Mouse (Mus musculus) mouse embryonic stem cell (cell line): ENCODE results near the gene Itgb1.

Source experiments
- in situ Hi-C, 2 experiments: fragments of 300-500 bp; cut with MboI; formaldehyde crosslinking; loops; 1 replicate in 1 of 2; 3 replicates in 1 of 2; pipeline ENCODE4 v1.14.3; 2019 to 2020; ENCODE audit warnings: low sequenced_read_pairs in 2 of 2, low pct_unique_long_range_greater_than_20kb in 1 of 2, mixed read lengths in 1 of 2; ENCODE audit not compliant: unreplicated experiment in 1 of 2

Gene Itgb1

GRCm38 (mm10) chr8:128679909-128680308 is 5.5 kb upstream of the Itgb1 start:
- in situ Hi-C loops: no loop called here

GRCm38 (mm10) chr8:128680548-128681325 is 4.7 kb upstream of the Itgb1 start:
- in situ Hi-C loops: no loop called here

GRCm38 (mm10) chr8:128681970-128682369 is 3.5 kb upstream of the Itgb1 start:
- in situ Hi-C loops: no loop called here

GRCm38 (mm10) chr8:128684609-128685506 is 596 bp upstream of the Itgb1 start:
- in situ Hi-C loops: no loop called here

GRCm38 (mm10) chr8:128686429-128686990 is 1.1 kb downstream of the Itgb1 start:
- in situ Hi-C loops: no loop called here

GRCm38 (mm10) chr8:128688679-128689078 is 3.2 kb downstream of the Itgb1 start:
- in situ Hi-C loops: no loop called here

GRCm38 (mm10) chr8:128690056-128690455 is 4.6 kb downstream of the Itgb1 start:
- in situ Hi-C loops: no loop called here

GRCm38 (mm10) chr8:128696701-128697397 is 11.4 kb downstream of the Itgb1 start:
- in situ Hi-C loops: no loop called here

- in situ Hi-C loops: no loop called here
These were observed 12.5 kb downstream of the Itgb1 start for GRCm38 (mm10) chr8:128697945-128698344.

GRCm38 (mm10) chr8:128704376-128704775 is 18.9 kb downstream of the Itgb1 start:
- in situ Hi-C loops: no loop called here

GRCm38 (mm10) chr8:128704836-128705235 is 19.4 kb downstream of the Itgb1 start:
- in situ Hi-C loops: no loop called here

GRCm38 (mm10) chr8:128709261-128709660 is 23.8 kb downstream of the Itgb1 start:
- in situ Hi-C loops: no loop called here

GRCm38 (mm10) chr8:128716184-128716583 is 30.7 kb downstream of the Itgb1 start:
- in situ Hi-C loops: loop anchor here (10.0 kb wide), 1 partner anchor 61 kb away; no protein-coding TSS in a partner anchor

GRCm38 (mm10) chr8:128724819-128725218 is 39.4 kb downstream of the Itgb1 start:
- in situ Hi-C loops: no loop called here

GRCm38 (mm10) chr8:128727213-128727612 is 41.8 kb downstream of the Itgb1 start:
- in situ Hi-C loops: no loop called here

GRCm38 (mm10) chr8:128732254-128732653 is 46.8 kb downstream of the Itgb1 start:
- in situ Hi-C loops: no loop called here

GRCm38 (mm10) chr8:128734118-128734517 is 48.7 kb downstream of the Itgb1 start:
- in situ Hi-C loops: no loop called here

- in situ Hi-C loops: no loop called here
These were observed 50.2 kb downstream of the Itgb1 start for GRCm38 (mm10) chr8:128735692-128736091.
